Mouse (Mus musculus): ENCODE data around the gene Ifitm3. TPM values are rescaled to one million over a fixed set of nuclear protein-coding genes. Genes with fewer than 3 reads are reported as not detected.

Gene Ifitm3
- total and polyA plus RNA-seq, 3 experiments = 0.25 TPM; not detected in 2

DNA sequence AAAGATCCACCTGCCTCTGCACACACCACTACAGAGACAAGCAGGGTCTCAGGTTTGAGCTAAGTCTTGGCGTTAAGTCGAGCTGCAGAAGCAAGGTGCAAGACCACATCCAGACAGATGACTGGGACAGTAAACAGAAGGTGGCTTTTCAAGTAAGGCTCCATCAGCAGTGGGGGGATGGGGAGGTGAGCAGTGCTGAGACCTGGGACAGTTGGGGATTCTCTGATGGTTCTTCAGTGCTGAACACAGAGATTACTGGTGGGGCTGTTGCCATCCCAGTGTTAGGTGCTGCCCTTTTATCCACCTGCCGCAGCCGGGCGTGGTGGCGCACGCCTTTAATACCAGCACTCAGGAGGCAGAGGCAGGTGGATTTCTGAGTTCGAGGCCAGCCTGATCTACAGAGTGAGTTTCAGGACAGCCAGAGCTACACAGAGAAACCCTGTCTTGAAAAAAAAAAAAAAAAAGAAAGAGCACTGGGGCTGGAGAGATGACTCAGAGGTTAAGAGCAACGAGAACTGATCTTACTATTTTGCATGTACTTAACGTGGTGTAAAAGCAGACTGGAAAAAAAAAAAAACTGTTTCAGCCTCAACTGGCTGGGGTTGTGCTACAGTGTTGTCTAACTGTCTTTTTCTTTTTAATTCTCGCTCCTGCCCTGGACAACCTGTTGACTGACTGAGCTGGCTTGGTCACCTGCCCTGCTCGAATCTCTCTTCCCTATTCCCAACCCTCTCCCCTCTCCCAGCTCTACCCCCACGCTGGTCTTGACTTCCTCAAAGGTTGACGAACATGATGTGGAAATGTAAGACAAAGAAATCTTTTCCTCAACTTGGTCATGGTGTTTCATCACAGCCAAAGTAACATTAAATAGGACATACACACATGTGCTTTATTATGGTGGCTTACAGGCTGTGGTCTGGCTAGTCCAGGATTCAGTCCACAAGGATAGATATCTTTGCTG, 11.2 kb upstream of the Ifitm3 start:
- Histone ChIP-seq H3K27ac (ENCODE audit: insufficient read depth, low read depth) (peak overlapping the region; percentile 60), H3K9ac (ENCODE audit: insufficient read depth, low read depth) (0 out of 2 replicates have a peak overlapping the region, but pooled peaks have one; percentile 7), H3K36me3 (replicated peaks in 1 of 2; ENCODE audit: control insufficient read depth in 1 of 2, insufficient read depth in 1 of 2, low read length in 1 of 2) (no peaks in the 10 kb centered on the region), H3K4me3 (replicated peaks in 1 of 3; ENCODE audit: low read depth in 2 of 3, low read length in 2 of 3, poor library complexity in 1 of 3) (no peak overlapping the region), H3K79me2 (replicated peaks; ENCODE audit: control insufficient read depth, extremely low read depth, insufficient read depth, poor library complexity, severe bottlenecking) (no peaks in the 10 kb centered on the region), H3K27me3 (replicated peaks) (no peaks in the 10 kb centered on the region), H3K4me1 (ENCODE audit: control insufficient read depth in 1 of 2, insufficient read depth in 2 of 2) (peaks cover 14 to 42% of the 10 kb centered on the region in 2 experiments), H3K9me3 (replicated peaks; ENCODE audit: low read length) (no peaks in the 10 kb centered on the region), H3K4me2 (ENCODE audit: insufficient read depth, low read depth, poor library complexity, severe bottlenecking) (peak overlapping the region; percentile 7)
- dilution Hi-C loops (cut with MboI; ENCODE audit: extremely low pct_ligation_motif_present, extremely low pct_unique_long_range_greater_than_20kb, low sequenced_read_pairs) = no loop called here
- DNase-seq (ENCODE audit: extremely low read depth) = peak; percentile 61
- TF ChIP-seq JUND (conservative IDR thresholded peaks at IDR 0.05; ENCODE audit: low read depth, low read length) (peak; percentile 50; the same call in 1 of the 2 replicates), POLR2A (IDR thresholded peaks at IDR 0.05; ENCODE audit: low read depth, low read length) (peak; percentile 42), MXI1 (IDR thresholded peaks at IDR 0.05; ENCODE audit: low read depth, low read length) (no peak), CHD2 (IDR thresholded peaks at IDR 0.05; ENCODE audit: low read length) (peak; percentile 58; the same call in 1 of the 2 replicates), BHLHE40 (IDR thresholded peaks at IDR 0.05; ENCODE audit: low read depth, low read length) (0 out of 2 replicates have a peak, but pooled peaks have one; percentile 26), NELFE (IDR thresholded peaks at IDR 0.05; ENCODE audit: low read depth, low read length) (no peak), ZNF384 (IDR thresholded peaks at IDR 0.05; ENCODE audit: low read depth, low read length) (peak; percentile 96), RCOR1 (conservative IDR thresholded peaks at IDR 0.05; ENCODE audit: low read depth, low read length) (no peak), HCFC1 (IDR thresholded peaks at IDR 0.05; ENCODE audit: low read depth, low read length) (no peak), IRF4 (IDR thresholded peaks at IDR 0.05; ENCODE audit: low read depth, low read length) (0 out of 2 replicates have a peak, but pooled peaks have one; percentile 58), TBP (conservative IDR thresholded peaks at IDR 0.05; ENCODE audit: low read depth, low read length) (peak; percentile 56), NRF1 (IDR thresholded peaks at IDR 0.05; ENCODE audit: low read depth, low read length) (no peak), SIN3A (IDR thresholded peaks at IDR 0.05; ENCODE audit: low read length) (no peak), RAD21 (IDR thresholded peaks at IDR 0.05; ENCODE audit: low read depth, low read length) (no peak), PAX5 (IDR thresholded peaks at IDR 0.05; ENCODE audit: low read length) (no peak), JUN (IDR thresholded peaks at IDR 0.05; ENCODE audit: insufficient read depth, low read depth, low read length) (no peak; the same call in 1 of the 2 replicates), POLR2AphosphoS2 (IDR thresholded peaks at IDR 0.05; ENCODE audit: low read depth, low read length) (no peak), USF1 (IDR thresholded peaks at IDR 0.05; ENCODE audit: low read depth, low read length) (no peak), TCF12 (IDR thresholded peaks at IDR 0.05; ENCODE audit: low read depth, low read length) (no peak), MEF2A (IDR thresholded peaks at IDR 0.05; ENCODE audit: borderline replicate concordance, low read depth, low read length) (no peak), EP300 (IDR thresholded peaks at IDR 0.05; ENCODE audit: low read length) (peak; percentile 69; the same call in 1 of the 2 replicates), SMC3 (IDR thresholded peaks at IDR 0.05; ENCODE audit: low read depth, low read length) (no peak), MAX (IDR thresholded peaks at IDR 0.05; ENCODE audit: low read length) (no peak), MAZ (IDR thresholded peaks at IDR 0.05; ENCODE audit: low read depth, low read length) (no peak), MYC (IDR thresholded peaks at IDR 0.05; ENCODE audit: low read depth, low read length) (peak; percentile 69; the same call in 1 of the 2 replicates), ZC3H11A (IDR thresholded peaks at IDR 0.05; ENCODE audit: low read depth, low read length) (no peak), KAT2A (IDR thresholded peaks at IDR 0.05; ENCODE audit: insufficient replicate concordance, low read length) (no peak), GABPA (IDR thresholded peaks at IDR 0.05; ENCODE audit: insufficient replicate concordance, low read depth, low read length) (no peak), ZMIZ1 (IDR thresholded peaks at IDR 0.05; ENCODE audit: low read depth, low read length) (no peak), UBTF (IDR thresholded peaks at IDR 0.05; ENCODE audit: low read depth, low read length) (no peak), MAFK (IDR thresholded peaks at IDR 0.05; ENCODE audit: insufficient replicate concordance, low read length) (no peak), USF2 (conservative IDR thresholded peaks at IDR 0.05; ENCODE audit: low read depth, low read length) (no peak), CHD1 (IDR thresholded peaks at IDR 0.05; ENCODE audit: low read depth, low read length) (no peak), CTCF (conservative IDR thresholded peaks at IDR 0.05 in 1 of 2, IDR thresholded peaks at IDR 0.05 in 1 of 2; ENCODE audit: low read depth in 2 of 2, low read length in 2 of 2) (no peak), ELF1 (IDR thresholded peaks at IDR 0.05; ENCODE audit: low read depth, low read length) (no peak), E2F4 (IDR thresholded peaks at IDR 0.05; ENCODE audit: insufficient replicate concordance, low read depth, low read length) (no peak), ZKSCAN1 (IDR thresholded peaks at IDR 0.05; ENCODE audit: borderline replicate concordance, low read depth, low read length) (no peak; the same call in 1 of the 2 replicates), ETS1 (conservative IDR thresholded peaks at IDR 0.05; ENCODE audit: low read depth, low read length) (no peak)
- in situ Hi-C loops (cut with MboI; ENCODE audit: low pct_ligation_motif_present, low pct_unique_long_range_greater_than_20kb, low sequenced_read_pairs) = no loop called here
